Mouse (Mus musculus) right cerebral cortex, postnatal 4 days (tissue): ENCODE data around the gene Gtf2ird1.

Experiments used
- DNase-seq: peaks from one replicate; pipeline ENCODE4 v3.0.0-alpha.2; 2022

Gtf2ird1 gene

GRCm38 (mm10) chr5:134310201-134310600, 146.3 kb downstream of the Gtf2ird1 start:
- DNase-seq: no peak

- DNase-seq: no peak
Observed at GRCm38 (mm10) chr5:134309345-134309744, 147.2 kb downstream of the Gtf2ird1 start.
